Mouse (Mus musculus) G1E (cell line): Measurements from ENCODE around the gene Cd2bp2.

ENCODE experiments used
- CTCF ChIP-seq: IDR thresholded peaks from 2 replicates; pipeline ENCODE4 v1.5.1; 2012; ENCODE audit warnings: low read depth, low read length, inconsistent platforms, mixed read lengths
- GATA1 ChIP-seq: IDR thresholded peaks from 2 replicates; pipeline ENCODE4 v1.6.1; 2012; ENCODE audit warnings: borderline replicate concordance, low read length, inconsistent platforms, mixed read lengths
- GATA2 ChIP-seq: IDR thresholded peaks from 2 replicates; pipeline ENCODE4 v1.6.1; 2012; ENCODE audit warnings: low read depth, low read length, inconsistent platforms, borderline replicate concordance
- POLR2AphosphoS5 ChIP-seq: IDR thresholded peaks from 2 replicates; pipeline ENCODE4 v1.6.1; 2012; ENCODE audit warnings: low read depth, low read length, inconsistent platforms; ENCODE audit not compliant: insufficient replicate concordance
- TAL1 ChIP-seq: conservative IDR thresholded peaks from 2 replicates; pipeline ENCODE4 v1.6.1; 2012; ENCODE audit warnings: low read depth, low read length, inconsistent platforms, mixed read lengths

DNA sequence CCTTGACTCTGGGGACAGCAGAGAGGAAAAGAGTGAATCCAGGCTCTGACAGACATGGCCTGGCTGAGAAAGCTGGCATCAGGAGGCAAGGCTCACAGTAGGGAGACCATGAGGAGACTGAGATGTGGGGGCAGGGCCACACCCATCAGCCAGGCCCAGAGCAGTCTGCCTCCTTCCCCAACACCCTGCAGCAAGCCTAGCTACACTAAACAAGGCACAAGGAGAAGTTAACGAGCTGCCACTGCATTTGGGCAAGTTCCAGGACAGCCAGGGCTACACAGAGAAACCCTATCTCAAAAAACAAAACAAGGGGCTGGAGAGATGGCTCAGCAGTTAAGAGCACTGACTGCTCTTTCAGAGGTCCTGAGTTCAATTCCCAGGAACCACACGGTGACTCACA lies 53.6 kb downstream of the Cd2bp2 start:
- no peak for TF ChIP-seq CTCF
- TF ChIP-seq POLR2AphosphoS5 = no peak
- no peak for TF ChIP-seq GATA1
- TF ChIP-seq GATA2 = no peak
- TF ChIP-seq TAL1 = no peak
